Mouse (Mus musculus) gastrocnemius, postnatal 10 days (tissue): ENCODE results near the gene Ddx46. TPM values are rescaled to one million over a fixed set of nuclear protein-coding genes. Genes with fewer than 3 reads are reported as not detected.
"Not testable (repeated sequence)": the region's sequence is repeated elsewhere in the genome, so short reads cannot be mapped to it uniquely, and the experiment has no call there.

Experiments used
- DNase-seq: peaks from one replicate; pipeline ENCODE4 v3.0.0; 2021; ENCODE audit warnings: mixed read lengths
- total RNA-seq, 2 experiments: library from RNA; stranded (reverse); gene quantifications; 2 replicates each; pipeline ENCODE4 v1.2.3; 2021

The Ddx46 gene
- total RNA-seq, 2 experiments from 2014 or later = 27.8 to 30.1 TPM

- no peak for DNase-seq
These were observed 1.6 kb downstream of the Ddx46 start for GRCm38 (mm10) chr13:55636185-55636983.

GRCm38 (mm10) chr13:55640480-55640879 lies 5.7 kb downstream of the Ddx46 start:
- peak; percentile 79 for DNase-seq

GRCm38 (mm10) chr13:55644525-55644924 lies 9.7 kb downstream of the Ddx46 start:
- no peak for DNase-seq

- no peak for DNase-seq
These were observed 15.3 kb downstream of the Ddx46 start for GRCm38 (mm10) chr13:55650098-55650497.

GRCm38 (mm10) chr13:55650980-55651379 lies 16.2 kb downstream of the Ddx46 start:
- DNase-seq = no peak

- DNase-seq = peak; percentile 44
These were observed 33.7 kb downstream of the Ddx46 start for GRCm38 (mm10) chr13:55668550-55668949.

- DNase-seq = no peak
These were observed 37.9 kb downstream of the Ddx46 start for GRCm38 (mm10) chr13:55672711-55673110.

GRCm38 (mm10) chr13:55677364-55677763 lies 42.5 kb downstream of the Ddx46 start:
- DNase-seq = no peak

- DNase-seq = no peak
These were observed 47.4 kb downstream of the Ddx46 start for GRCm38 (mm10) chr13:55682201-55682600.

GRCm38 (mm10) chr13:55683581-55683980 lies 48.8 kb downstream of the Ddx46 start:
- DNase-seq = no peak

- DNase-seq = no peak
These were observed 51.3 kb downstream of the Ddx46 start for GRCm38 (mm10) chr13:55686107-55686633.

- no peak for DNase-seq
These were observed 53.2 kb downstream of the Ddx46 start for GRCm38 (mm10) chr13:55687927-55688602.

GRCm38 (mm10) chr13:55692535-55693242 lies 57.9 kb downstream of the Ddx46 start, which contains the start of gene B230219D22Rik:
B230219D22Rik (plus strand) TSS chr13:55693124.
- peak; percentile 92 for DNase-seq

GRCm38 (mm10) chr13:55693243-55693721 lies 58.5 kb downstream of the Ddx46 start:
- peak; percentile 68 for DNase-seq

GRCm38 (mm10) chr13:55694110-55694509 lies 59.3 kb downstream of the Ddx46 start:
- DNase-seq = no peak

GRCm38 (mm10) chr13:55695989-55696388 lies 61.2 kb downstream of the Ddx46 start:
- not testable (repeated sequence) for DNase-seq

GRCm38 (mm10) chr13:55704301-55704700 lies 69.5 kb downstream of the Ddx46 start:
- DNase-seq = no peak

GRCm38 (mm10) chr13:55712846-55713245 lies 78.0 kb downstream of the Ddx46 start:
- no peak for DNase-seq

- peak; percentile 89 for DNase-seq
These were observed 79.8 kb downstream of the Ddx46 start, which contains the start of gene Txndc15 for GRCm38 (mm10) chr13:55714501-55715166. Txndc15 (plus strand) TSS chr13:55714650.

- no peak for DNase-seq
These were observed 80.3 kb downstream of the Ddx46 start for GRCm38 (mm10) chr13:55715167-55715512.

GRCm38 (mm10) chr13:55715908-55716510 lies 81.2 kb downstream of the Ddx46 start:
- no peak for DNase-seq
